Mouse (Mus musculus) forebrain, embryonic 16.5 days (tissue): Measurements from ENCODE around the gene Insm2. TPM values are rescaled to one million over a fixed set of nuclear protein-coding genes. Genes with fewer than 3 reads are reported as not detected.
"Not testable (repeated sequence)": the region's sequence is repeated elsewhere in the genome, so short reads cannot be mapped to it uniquely, and the experiment has no call there.

Experiments used
- ATAC-seq: fragments of 200-750 bp; cut with Nextera tagmentation; 2 replicates; pipeline ENCODE4 v1.8.0; 2017; ENCODE audit warnings: mild to moderate bottlenecking, moderate library complexity
- H3K27ac ChIP-seq: fragments of 300-500 bp; sonication (generic); 2 replicates; pipeline ENCODE4 v1.5.1; 2014; ENCODE audit warnings: low read length, control low read depth
- H3K27me3 ChIP-seq: fragments of 300-500 bp; sonication (generic); replicated peaks from 2 replicates; pipeline ENCODE4 v1.6.1; 2014; ENCODE audit warnings: low read length; ENCODE audit not compliant: control insufficient read depth, insufficient read depth
- H3K36me3 ChIP-seq: fragments of 300-500 bp; sonication (generic); 2 replicates; pipeline ENCODE4 v1.6.1; 2014; ENCODE audit not compliant: control insufficient read depth, insufficient read depth
- H3K4me1 ChIP-seq: fragments of 300-500 bp; sonication (generic); replicated peaks from 2 replicates; pipeline ENCODE4 v1.6.1; 2014; ENCODE audit warnings: low read length; ENCODE audit not compliant: control insufficient read depth, insufficient read depth
- H3K4me2 ChIP-seq: fragments of 300-500 bp; sonication (generic); 2 replicates; pipeline ENCODE4 v1.6.1; 2014; ENCODE audit warnings: mild to moderate bottlenecking, low read length, control low read depth
- H3K4me3 ChIP-seq: fragments of 300-500 bp; sonication (generic); replicated peaks from 2 replicates; pipeline ENCODE4 v1.5.1; 2014; ENCODE audit warnings: mild to moderate bottlenecking, low read length, control low read depth
- H3K9ac ChIP-seq: fragments of 300-500 bp; sonication (generic); replicated peaks from 2 replicates; pipeline ENCODE4 v1.6.1; 2014; ENCODE audit warnings: low read depth, low read length, control low read depth
- H3K9me3 ChIP-seq: fragments of 300-500 bp; sonication (generic); 2 replicates; pipeline ENCODE4 v1.6.1; 2016; ENCODE audit warnings: low read length; ENCODE audit not compliant: control insufficient read depth
- WGBS: fragments of 180-500 bp; shearing (Covaris S2); extraction: QIAGEN DNeasy Blood & Tissue Kit; methylation state at CpG from one replicate; pipeline ENCODE4 v1.1.7; 2014; 5-methylcytosine and 5-hydroxymethylcytosine counted together
- polyA plus RNA-seq: library from polyadenylated mRNA; unstranded; fragments of >200 nt; fragmentation: Nextera tagmentation; extraction: Ambion mirVana; gene quantifications from 2 replicates; pipeline ENCODE4 v1.2.1, GENCODE M21; 2015

Gene Insm2
- polyA plus RNA-seq, 1 experiment from 2014 or later = 1.6 TPM

- no peak overlapping the region for H3K4me3 ChIP-seq
- H3K9ac ChIP-seq = no peak overlapping the region
- ATAC-seq = no peak
- no peak overlapping the region for H3K4me2 ChIP-seq
- H3K36me3 ChIP-seq = no peaks in the 10 kb centered on the region
- no peaks in the 10 kb centered on the region for H3K27me3 ChIP-seq
- 84% methylated on average over 9 of the region's 9 CpGs for WGBS
- H3K27ac ChIP-seq = no peak overlapping the region
- H3K4me1 ChIP-seq = no peaks in the 10 kb centered on the region
- H3K9me3 ChIP-seq = 0 out of 2 replicates have a peak, but pooled peaks cover 2% of the 10 kb centered on the region
Measured at GRCm38 (mm10) chr12:55565867-55566266, 33.4 kb upstream of the Insm2 start.

DNA sequence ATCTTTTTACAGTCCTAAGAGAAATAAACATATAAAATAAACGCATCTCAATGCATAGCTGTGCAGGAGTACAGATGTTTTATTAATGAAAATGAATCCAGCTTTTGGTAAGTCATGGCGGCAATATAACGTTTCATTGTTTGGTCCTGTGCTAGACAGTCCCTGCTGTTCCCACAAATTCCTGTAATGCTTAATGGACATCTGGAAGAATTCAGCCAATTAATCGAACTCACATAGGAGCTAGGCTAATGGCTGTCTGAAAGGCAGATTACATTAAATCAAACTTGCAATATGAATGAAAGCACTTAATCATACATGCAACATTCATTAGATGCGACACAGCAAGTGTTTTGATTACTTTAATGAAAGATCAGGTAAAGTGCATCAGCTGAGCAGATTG lies 32.4 kb upstream of the Insm2 start:
- no peak overlapping the region for H3K27ac ChIP-seq

GRCm38 (mm10) chr12:55568466-55568865 lies 30.8 kb upstream of the Insm2 start:
- no peak for ATAC-seq
- Histone ChIP-seq H3K36me3 (no peaks in the 10 kb centered on the region), H3K4me3 (no peak overlapping the region), H3K27me3 (no peaks in the 10 kb centered on the region), H3K4me2 (no peak overlapping the region), H3K9ac (no peak overlapping the region), H3K9me3 (no peaks in the 10 kb centered on the region), H3K4me1 (peaks cover 6% of the 10 kb centered on the region), H3K27ac (no peak overlapping the region)
- WGBS = 87% methylated on average over 3 of the region's 3 CpGs

More for the DNA sequence above, 32.4 kb upstream of the Insm2 start:
- no peak overlapping the region for H3K4me2 ChIP-seq
- no peak for ATAC-seq
- no peaks in the 10 kb centered on the region for H3K36me3 ChIP-seq
- no peak overlapping the region for H3K4me3 ChIP-seq
- WGBS = 57% methylated on average over 5 of the region's 5 CpGs
- no peak overlapping the region for H3K9ac ChIP-seq
- 0 out of 2 replicates have a peak, but pooled peaks cover 2% of the 10 kb centered on the region for H3K9me3 ChIP-seq
- peaks cover under 1% of the 10 kb centered on the region for H3K4me1 ChIP-seq
- H3K27me3 ChIP-seq = no peaks in the 10 kb centered on the region

DNA sequence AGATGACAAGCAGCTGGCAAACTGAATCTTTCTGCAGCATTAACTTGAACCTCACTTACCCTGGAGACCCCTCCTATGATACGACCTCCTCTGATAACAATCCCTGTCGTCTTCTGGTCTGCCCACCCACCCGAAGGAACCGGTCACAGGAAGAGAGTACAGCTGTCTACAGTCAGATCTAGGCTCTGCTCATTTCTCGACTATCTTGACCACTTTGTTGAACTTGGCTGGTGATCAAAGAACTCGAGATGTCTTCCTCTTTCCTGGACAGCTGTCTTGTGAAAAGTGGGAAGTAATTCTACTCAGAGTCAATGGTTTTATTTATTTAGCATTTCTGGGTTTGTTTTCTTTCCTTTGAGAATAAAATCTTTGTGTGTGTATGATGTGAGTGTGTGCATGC lies 29.6 kb upstream of the Insm2 start:
- Histone ChIP-seq H3K36me3 (no peaks in the 10 kb centered on the region), H3K27ac (no peak overlapping the region), H3K9me3 (no peaks in the 10 kb centered on the region), H3K4me3 (no peak overlapping the region), H3K4me2 (no peak overlapping the region), H3K9ac (no peak overlapping the region), H3K27me3 (no peaks in the 10 kb centered on the region), H3K4me1 (peaks cover 6% of the 10 kb centered on the region)
- no peak for ATAC-seq
- WGBS = 87% methylated on average over 6 of the region's 6 CpGs

- H3K27me3 ChIP-seq = no peaks in the 10 kb centered on the region
- no peak for ATAC-seq
- 94% methylated on average over 9 of the region's 9 CpGs for WGBS
- no peak overlapping the region for H3K4me3 ChIP-seq
- H3K27ac ChIP-seq = no peak overlapping the region
- H3K36me3 ChIP-seq = no peaks in the 10 kb centered on the region
- H3K9ac ChIP-seq = no peak overlapping the region
- no peaks in the 10 kb centered on the region for H3K9me3 ChIP-seq
- no peak overlapping the region for H3K4me2 ChIP-seq
- peaks cover 6% of the 10 kb centered on the region for H3K4me1 ChIP-seq
Measured at GRCm38 (mm10) chr12:55570646-55571045, 28.6 kb upstream of the Insm2 start.

- no peak overlapping the region for H3K4me2 ChIP-seq
- peaks cover 6% of the 10 kb centered on the region for H3K4me1 ChIP-seq
- H3K9me3 ChIP-seq = no peaks in the 10 kb centered on the region
- 47% methylated on average over 11 of the region's 11 CpGs for WGBS
- no peak overlapping the region for H3K9ac ChIP-seq
- no peak overlapping the region for H3K27ac ChIP-seq
- ATAC-seq = no peak
- no peaks in the 10 kb centered on the region for H3K36me3 ChIP-seq
- H3K27me3 ChIP-seq = no peaks in the 10 kb centered on the region
- H3K4me3 ChIP-seq = no peak overlapping the region
Measured at GRCm38 (mm10) chr12:55571181-55571580, 28.0 kb upstream of the Insm2 start.

DNA sequence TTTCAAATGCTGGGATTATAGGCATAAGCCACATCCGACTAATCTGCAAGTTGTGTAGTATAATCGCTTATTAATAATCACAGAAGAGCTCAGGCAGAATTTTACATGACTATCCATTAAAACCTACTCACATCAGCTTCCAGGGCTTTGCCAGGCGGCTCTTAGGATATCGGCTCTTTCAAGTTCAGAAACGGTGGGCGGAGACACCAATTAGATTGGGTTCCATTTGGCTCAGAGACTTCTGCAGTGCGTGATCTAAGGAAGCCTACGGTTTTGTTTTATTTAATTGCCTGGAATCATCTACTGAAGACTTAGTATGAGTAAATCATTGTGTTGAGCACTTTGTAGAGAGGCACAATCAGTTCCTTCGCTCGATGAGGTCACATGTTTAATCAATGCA lies 27.6 kb upstream of the Insm2 start:
- ATAC-seq = no peak
- no peaks in the 10 kb centered on the region for H3K27me3 ChIP-seq
- H3K9me3 ChIP-seq = no peaks in the 10 kb centered on the region
- no peak overlapping the region for H3K27ac ChIP-seq
- no peak overlapping the region for H3K9ac ChIP-seq
- no peak overlapping the region for H3K4me3 ChIP-seq
- WGBS = 45% methylated on average over 10 of the region's 10 CpGs
- peaks cover 6% of the 10 kb centered on the region for H3K4me1 ChIP-seq
- 0 out of 2 replicates have a peak overlapping the region, but pooled peaks have one; percentile 5 for H3K4me2 ChIP-seq
- H3K36me3 ChIP-seq = no peaks in the 10 kb centered on the region

- H3K4me1 ChIP-seq = peaks cover 6% of the 10 kb centered on the region
- H3K9me3 ChIP-seq = no peaks in the 10 kb centered on the region
- no peak overlapping the region for H3K4me3 ChIP-seq
- H3K9ac ChIP-seq = no peak overlapping the region
- no peak for ATAC-seq
- no peaks in the 10 kb centered on the region for H3K27me3 ChIP-seq
- no peaks in the 10 kb centered on the region for H3K36me3 ChIP-seq
- H3K4me2 ChIP-seq = no peak overlapping the region
- H3K27ac ChIP-seq = no peak overlapping the region
Measured at GRCm38 (mm10) chr12:55573089-55573488, 26.1 kb upstream of the Insm2 start.

GRCm38 (mm10) chr12:55573794-55574193 lies 25.4 kb upstream of the Insm2 start:
- no peak overlapping the region for H3K9ac ChIP-seq
- no peaks in the 10 kb centered on the region for H3K9me3 ChIP-seq
- no peak overlapping the region for H3K27ac ChIP-seq
- no peaks in the 10 kb centered on the region for H3K36me3 ChIP-seq
- peaks cover 6% of the 10 kb centered on the region for H3K4me1 ChIP-seq
- peak; percentile 50; the same call in 1 of the 2 replicates for ATAC-seq
- no peak overlapping the region for H3K4me2 ChIP-seq
- H3K4me3 ChIP-seq = no peak overlapping the region
- 9% methylated on average over 6 of the region's 6 CpGs for WGBS
- H3K27me3 ChIP-seq = no peaks in the 10 kb centered on the region

- H3K27ac ChIP-seq, H3K36me3 ChIP-seq, ATAC-seq, H3K9me3 ChIP-seq, H3K4me1 ChIP-seq, H3K9ac ChIP-seq, H3K27me3 ChIP-seq, H3K4me3 ChIP-seq, H3K4me2 ChIP-seq: not testable (repeated sequence)
- WGBS = 51% methylated on average over 9 of the region's 9 CpGs
Measured at GRCm38 (mm10) chr12:55586936-55587335, 12.3 kb upstream of the Insm2 start.
